Comparison of ENCODE assay signal across 8 mouse cellular contexts in the genomic region with DNA sequence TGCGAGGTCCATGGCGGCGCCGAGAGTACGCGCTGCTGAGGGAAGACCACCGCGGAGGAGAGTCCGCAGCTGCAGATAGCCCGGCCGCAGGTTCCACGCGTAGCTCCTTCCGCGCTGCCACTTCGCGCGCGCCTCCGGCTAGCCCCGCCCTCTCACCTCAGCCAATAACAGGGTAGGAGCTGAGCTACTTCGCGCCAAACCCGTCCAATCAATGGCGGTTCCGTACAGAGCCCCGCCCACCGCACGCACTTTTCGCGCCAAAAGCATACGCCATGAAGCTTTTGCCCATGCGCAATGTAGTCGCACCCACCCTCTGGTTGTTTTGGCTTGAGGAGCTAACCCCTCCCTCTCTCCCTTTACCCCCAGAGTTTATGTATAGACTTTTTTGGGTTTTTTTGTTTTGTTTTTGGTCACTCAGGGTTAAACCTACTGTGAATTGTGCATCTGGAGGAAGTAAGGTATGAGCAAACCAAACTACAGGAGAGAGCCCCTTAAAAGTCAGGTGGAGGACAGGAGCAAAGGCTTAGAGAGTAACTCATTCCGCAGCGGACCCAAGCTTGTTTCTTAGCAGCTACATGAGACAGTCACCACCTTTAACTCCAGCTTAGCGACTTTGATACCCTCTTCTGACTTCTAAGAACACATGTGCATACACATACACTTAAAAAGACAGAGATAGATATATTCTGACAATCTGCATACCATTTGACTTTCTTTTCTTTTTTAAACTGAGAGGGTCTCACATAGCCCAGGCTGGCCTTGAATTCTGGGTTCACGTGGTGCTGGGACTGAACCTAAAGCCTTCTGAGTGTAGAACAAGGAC. TPM values are rescaled to one million over a fixed set of nuclear protein-coding genes. Genes with fewer than 3 reads are reported as not detected.
A peak's percentile ranks its signal among the peaks of the same experiment; 100 is the strongest.
DNase-seq lines count a peak whose midpoint lies in the region; ATAC-seq lines count a peak whose summit lies in the region.

A gene (minus strand): TSS at position 111 of the 823 bp plus-strand sequence.

- peak within 1 kb of the TSS; percentile 68 for H3K4me2 ChIP-seq in heart, embryonic 14.5 days (ENCODE audit: low read length)
- peak within 1 kb of the TSS; percentile 82 for H3K4me2 ChIP-seq in liver, embryonic 13.5 days
- H3K4me2 ChIP-seq in stomach, embryonic 16.5 days (ENCODE audit: low read depth, low read length): peak within 1 kb of the TSS; percentile 55

- H3K4me1 ChIP-seq in heart, embryonic 14.5 days (ENCODE audit: control insufficient read depth in 2 of 2, insufficient read depth in 2 of 2, low read length in 2 of 2): peaks cover 2 to 30% of the 10 kb centered on the region in 2 experiments; a peak in 2 of 4 replicates
- peaks cover 44% of the 10 kb centered on the region for H3K4me1 ChIP-seq in liver, embryonic 13.5 days (replicated peaks)
- H3K4me1 ChIP-seq in stomach, embryonic 16.5 days (ENCODE audit: control insufficient read depth, insufficient read depth, low read length): peaks cover 26% of the 10 kb centered on the region; the same call in 1 of the 2 replicates

- H3K27ac ChIP-seq in heart, embryonic 14.5 days (replicated peaks in 1 of 2; ENCODE audit: control insufficient read depth in 1 of 2, insufficient read depth in 1 of 2, low read depth in 2 of 2, low read length in 2 of 2): peak within 1 kb of the TSS; percentile 94
- peak within 1 kb of the TSS; percentile 87 for H3K27ac ChIP-seq in liver, embryonic 13.5 days
- H3K27ac ChIP-seq in stomach, embryonic 16.5 days (ENCODE audit: low read length): peak within 1 kb of the TSS; percentile 95

- peak within 1 kb of the TSS; percentile 85 for H3K9ac ChIP-seq in heart, embryonic 14.5 days (ENCODE audit: low read length)
- peak within 1 kb of the TSS; percentile 93 for H3K9ac ChIP-seq in liver, embryonic 13.5 days
- peak within 1 kb of the TSS; percentile 89 for H3K9ac ChIP-seq in stomach, embryonic 16.5 days (ENCODE audit: low read length)

- peak within 1 kb of the TSS; percentile 70 to 78 for H3K4me3 ChIP-seq in heart, embryonic 14.5 days (ENCODE audit: control insufficient read depth in 1 of 2, insufficient read depth in 1 of 2, low read depth in 1 of 2, low read length in 2 of 2)
- peak within 1 kb of the TSS; percentile 96 for H3K4me3 ChIP-seq in liver, embryonic 13.5 days (replicated peaks)
- H3K4me3 ChIP-seq in stomach, embryonic 16.5 days (replicated peaks; ENCODE audit: low read length): peak within 1 kb of the TSS; percentile 82

- peak; percentile 94 for ATAC-seq in CD4-positive, CD25-positive, alpha-beta regulatory T cell, adult 4 months
- peak; percentile 98 for ATAC-seq in heart, embryonic 14.5 days (ENCODE audit: insufficient number of reproducible peaks, insufficient read depth, low FRiP score, low read depth)
- peak; percentile 96 for ATAC-seq in liver, embryonic 13.5 days (ENCODE audit: low read depth)
- peak; percentile 97 for ATAC-seq in stomach, embryonic 16.5 days (ENCODE audit: insufficient read depth, low FRiP score)

- DNase-seq in c-Kit-negative CD71-positive TER-119-positive erythroid progenitor cells, embryonic 14.5 days (ENCODE audit: low read depth, low spot score): peak; percentile 90
- peak; percentile 68 for DNase-seq in fibroblast of lung, adult 2 months (ENCODE audit: low read depth)
- DNase-seq in kidney, postnatal 14 days: peak; percentile 96
- DNase-seq in liver, embryonic 13.5 days: peak; percentile 91
- DNase-seq in neural tube, embryonic 10.5 days (ENCODE audit: extremely low spot score, low spot score): peak; percentile 91

- no peaks in the 10 kb centered on the region for H3K27me3 ChIP-seq in heart, embryonic 14.5 days (ENCODE audit: control insufficient read depth, insufficient read depth, low read length)
- H3K27me3 ChIP-seq in liver, embryonic 13.5 days: no peaks in the 10 kb centered on the region
- H3K27me3 ChIP-seq in stomach, embryonic 16.5 days (ENCODE audit: control insufficient read depth, insufficient read depth, low read length): no peaks in the 10 kb centered on the region

- peaks cover 53% of the 10 kb centered on the region for H3K36me3 ChIP-seq in heart, embryonic 14.5 days (ENCODE audit: control insufficient read depth, insufficient read depth, low read length)
- peaks cover 51% of the 10 kb centered on the region for H3K36me3 ChIP-seq in liver, embryonic 13.5 days
- H3K36me3 ChIP-seq in stomach, embryonic 16.5 days (ENCODE audit: control insufficient read depth, insufficient read depth, low read length): peaks cover 7% of the 10 kb centered on the region; the same call in 1 of the 2 replicates

- 3% methylated on average over 36 of the region's 38 CpGs for WGBS in heart, embryonic 14.5 days
- 2% methylated on average over 38 of the region's 38 CpGs for WGBS in liver, embryonic 13.5 days (ENCODE audit: insufficient replicate concordance)
- WGBS in stomach, embryonic 16.5 days: 2% methylated on average over 38 of the region's 38 CpGs

- no peaks in the 10 kb centered on the region for H3K9me3 ChIP-seq in heart, embryonic 14.5 days (ENCODE audit: control insufficient read depth, low read length)
- H3K9me3 ChIP-seq in liver, embryonic 13.5 days (replicated peaks): no peaks in the 10 kb centered on the region
- H3K9me3 ChIP-seq in stomach, embryonic 16.5 days (replicated peaks; ENCODE audit: control insufficient read depth, low read length): no peaks in the 10 kb centered on the region

RNA-seq across cellular contexts. Expression of the gene that starts here (rescaled TPM):
- 100 to 1,000 TPM in 1 of 2 experiments, 10 to 100 TPM in 1; 95.2 to 114 TPM for polyA plus RNA-seq in CD4-positive, CD25-positive, alpha-beta regulatory T cell, adult 4 months (2017; shearing (Covaris generic))
- 138 and 155 TPM in 2 replicates for polyA plus RNA-seq in heart, embryonic 14.5 days (2014; fragmentation: Nextera tagmentation; extraction: Ambion mirVana)
- polyA plus RNA-seq in liver, embryonic 13.5 days (2015; fragmentation: Nextera tagmentation; extraction: Ambion mirVana): 269 and 316 TPM in 2 replicates
- polyA plus RNA-seq in stomach, embryonic 16.5 days (2015; fragmentation: Nextera tagmentation; extraction: Ambion mirVana): 197 and 200 TPM in 2 replicates

Comparison
In these comparisons a context has a peak if more than half of its experiments do, and no peak if none do; other contexts are left out.
1. Peak in every context shown above with its lines: DNase-seq, ATAC-seq, H3K4me3 ChIP-seq and H3K27ac ChIP-seq.